Mouse (Mus musculus): ENCODE data around the gene Acvrl1. TPM values are rescaled to one million over a fixed set of nuclear protein-coding genes. Genes with fewer than 3 reads are reported as not detected.

Gene Acvrl1
- 4.2 and 5.0 TPM in 2 replicates for polyA plus RNA-seq (2014; fragmentation: Nextera tagmentation; extraction: Ambion mirVana)

GRCm38 (mm10) chr15:101128181-101129089, at the start of gene Acvrl1:
Gene Acvrl1, plus strand, starts transcription at chr15:101128522.
- Histone ChIP-seq H3K27me3 (ENCODE audit: control insufficient read depth, insufficient read depth, low read length) (peaks cover 34% of the 10 kb centered on the region), H3K4me1 (ENCODE audit: control insufficient read depth, insufficient read depth, low read length) (no peaks in the 10 kb centered on the region), H3K4me3 (ENCODE audit: low read depth, low read length) (peak within 1 kb of the TSS; percentile 14), H3K27ac (ENCODE audit: low read depth, low read length) (no peak within 1 kb of the TSS), H3K9ac (ENCODE audit: low read length) (0 out of 2 replicates have a peak within 1 kb of the TSS, but pooled peaks have one; percentile 32), H3K36me3 (ENCODE audit: control insufficient read depth, insufficient read depth, low read length) (no peaks in the 10 kb centered on the region), H3K9me3 (ENCODE audit: control insufficient read depth, low read length) (no peaks in the 10 kb centered on the region), H3K4me2 (peak within 1 kb of the TSS; percentile 34)
- WGBS, result 4% methylated on average over 46 of the region's 46 CpGs
- DNase-seq (ENCODE audit: low spot score, missing footprints), result peak; percentile 92
- no peak for ATAC-seq (ENCODE audit: low FRiP score)

DNA sequence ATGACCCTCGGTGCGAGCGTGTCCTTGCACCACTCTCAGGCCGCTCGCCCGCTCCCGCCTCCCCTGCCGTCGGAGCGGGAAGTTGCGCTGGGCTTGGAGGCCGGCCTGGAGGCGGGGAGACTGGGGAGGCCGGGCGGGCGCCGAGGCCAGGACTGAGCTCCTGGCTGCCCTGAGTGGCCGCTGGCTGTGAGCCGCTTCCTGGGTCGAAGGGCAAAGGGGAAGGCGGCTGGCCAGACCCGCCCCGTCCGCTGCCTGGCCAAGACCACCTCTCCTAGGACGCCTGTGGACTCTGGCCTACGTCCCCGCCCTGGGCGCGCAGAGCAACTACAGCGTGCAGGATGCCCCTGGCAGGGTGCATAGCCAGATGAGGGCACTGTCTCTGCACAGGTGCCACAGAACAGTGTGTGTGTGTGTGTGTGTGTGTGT, 49.6 kb upstream of the Acvrl1 start:
- no peaks in the 10 kb centered on the region for H3K36me3 ChIP-seq (ENCODE audit: control insufficient read depth, insufficient read depth, low read length)
- under 1% methylated on average over 28 of the region's 30 CpGs for WGBS
- H3K9ac ChIP-seq (ENCODE audit: low read length), result peak overlapping the region; percentile 97
- H3K4me3 ChIP-seq (ENCODE audit: low read depth, low read length), result peak overlapping the region; percentile 95
- H3K27me3 ChIP-seq (ENCODE audit: control insufficient read depth, insufficient read depth, low read length), result no peaks in the 10 kb centered on the region
- no peaks in the 10 kb centered on the region for H3K9me3 ChIP-seq (ENCODE audit: control insufficient read depth, low read length)
- H3K4me2 ChIP-seq, result peak overlapping the region; percentile 81
- peak; percentile 62 for ATAC-seq (ENCODE audit: low FRiP score)
- peaks cover 47% of the 10 kb centered on the region for H3K4me1 ChIP-seq (ENCODE audit: control insufficient read depth, insufficient read depth, low read length)
- peak; percentile 98 for DNase-seq (ENCODE audit: low spot score, missing footprints)
- peak overlapping the region; percentile 97 for H3K27ac ChIP-seq (ENCODE audit: low read depth, low read length)

DNA sequence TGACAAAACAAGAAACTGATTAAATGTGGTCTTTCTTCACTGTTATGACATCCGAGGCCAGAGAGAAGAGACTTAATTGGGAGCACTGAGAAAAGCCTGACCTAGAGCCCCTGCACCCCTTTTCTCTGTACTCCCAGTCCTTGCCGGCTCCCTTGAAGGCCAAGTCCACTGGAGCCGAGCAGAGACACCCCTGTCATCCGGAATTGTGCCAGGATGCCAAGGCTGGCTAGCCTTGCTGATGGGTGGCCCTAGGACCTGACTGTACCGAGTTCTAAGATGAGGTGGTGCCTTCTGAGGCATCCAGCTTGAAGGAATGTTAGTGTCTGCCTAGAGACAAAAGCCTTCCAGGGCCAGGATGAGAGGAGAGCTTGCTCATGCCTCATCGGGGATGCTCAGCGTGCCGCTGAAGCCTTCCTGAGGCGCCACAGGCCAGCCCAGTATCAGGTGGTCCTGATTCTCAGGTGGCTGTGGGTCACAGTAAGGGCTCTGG, 48.2 kb upstream of the Acvrl1 start:
- Histone ChIP-seq H3K27ac (ENCODE audit: low read depth, low read length) (no peak overlapping the region; the same call in 1 of the 2 replicates), H3K9ac (ENCODE audit: low read length) (no peak overlapping the region), H3K4me1 (ENCODE audit: control insufficient read depth, insufficient read depth, low read length) (peaks cover 42% of the 10 kb centered on the region), H3K27me3 (ENCODE audit: control insufficient read depth, insufficient read depth, low read length) (no peaks in the 10 kb centered on the region), H3K9me3 (ENCODE audit: control insufficient read depth, low read length) (no peaks in the 10 kb centered on the region), H3K36me3 (ENCODE audit: control insufficient read depth, insufficient read depth, low read length) (no peaks in the 10 kb centered on the region), H3K4me3 (ENCODE audit: low read depth, low read length) (no peak overlapping the region), H3K4me2 (no peak overlapping the region)
- peak; percentile 80 for DNase-seq (ENCODE audit: low spot score, missing footprints)
- ATAC-seq (ENCODE audit: low FRiP score), result no peak
- WGBS, result 77% methylated on average over 9 of the region's 9 CpGs

- no peaks in the 10 kb centered on the region for H3K36me3 ChIP-seq (ENCODE audit: control insufficient read depth, insufficient read depth, low read length)
- H3K4me3 ChIP-seq (ENCODE audit: low read depth, low read length), result no peak overlapping the region
- no peaks in the 10 kb centered on the region for H3K27me3 ChIP-seq (ENCODE audit: control insufficient read depth, insufficient read depth, low read length)
- no peak for ATAC-seq (ENCODE audit: low FRiP score)
- peak; percentile 51 for DNase-seq (ENCODE audit: low spot score, missing footprints)
- no peaks in the 10 kb centered on the region for H3K9me3 ChIP-seq (ENCODE audit: control insufficient read depth, low read length)
- no peak overlapping the region for H3K9ac ChIP-seq (ENCODE audit: low read length)
- H3K4me2 ChIP-seq, result no peak overlapping the region
- peaks cover 32% of the 10 kb centered on the region for H3K4me1 ChIP-seq (ENCODE audit: control insufficient read depth, insufficient read depth, low read length)
- no peak overlapping the region for H3K27ac ChIP-seq (ENCODE audit: low read depth, low read length)
- 82% methylated on average over 7 of the region's 7 CpGs for WGBS
Observed at GRCm38 (mm10) chr15:101081035-101081548, 47.2 kb upstream of the Acvrl1 start.

DNA sequence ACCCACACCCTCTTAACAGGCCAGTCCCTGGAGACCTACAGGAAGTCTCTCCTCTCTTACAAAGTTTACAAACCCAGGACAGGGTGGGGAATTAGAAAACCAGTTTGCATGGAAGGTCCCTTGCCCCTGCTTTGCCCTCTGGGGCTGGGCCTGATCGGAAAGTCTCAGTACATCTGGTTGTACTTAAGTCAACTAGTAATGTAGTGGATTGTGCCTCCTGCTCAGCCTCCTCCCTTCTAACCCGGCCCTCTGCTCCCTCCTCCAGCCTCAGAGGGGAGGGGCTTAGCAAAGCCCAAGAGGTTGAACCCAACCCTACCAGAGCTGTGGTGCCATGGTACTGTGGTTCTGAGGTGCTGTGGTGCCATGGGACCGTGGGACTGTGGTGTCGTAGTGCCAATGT, 46.1 kb upstream of the Acvrl1 start:
- no peaks in the 10 kb centered on the region for H3K36me3 ChIP-seq (ENCODE audit: control insufficient read depth, insufficient read depth, low read length)
- H3K4me1 ChIP-seq (ENCODE audit: control insufficient read depth, insufficient read depth, low read length), result peaks cover 25% of the 10 kb centered on the region
- H3K4me2 ChIP-seq, result no peak overlapping the region
- H3K9ac ChIP-seq (ENCODE audit: low read length), result no peak overlapping the region
- H3K27ac ChIP-seq (ENCODE audit: low read depth, low read length), result no peak overlapping the region
- no peak for ATAC-seq (ENCODE audit: low FRiP score)
- H3K9me3 ChIP-seq (ENCODE audit: control insufficient read depth, low read length), result no peaks in the 10 kb centered on the region
- no peaks in the 10 kb centered on the region for H3K27me3 ChIP-seq (ENCODE audit: control insufficient read depth, insufficient read depth, low read length)
- H3K4me3 ChIP-seq (ENCODE audit: low read depth, low read length), result no peak overlapping the region
- WGBS, result 58% methylated on average over 4 of the region's 4 CpGs
- no peak for DNase-seq (ENCODE audit: low spot score, missing footprints)

DNA sequence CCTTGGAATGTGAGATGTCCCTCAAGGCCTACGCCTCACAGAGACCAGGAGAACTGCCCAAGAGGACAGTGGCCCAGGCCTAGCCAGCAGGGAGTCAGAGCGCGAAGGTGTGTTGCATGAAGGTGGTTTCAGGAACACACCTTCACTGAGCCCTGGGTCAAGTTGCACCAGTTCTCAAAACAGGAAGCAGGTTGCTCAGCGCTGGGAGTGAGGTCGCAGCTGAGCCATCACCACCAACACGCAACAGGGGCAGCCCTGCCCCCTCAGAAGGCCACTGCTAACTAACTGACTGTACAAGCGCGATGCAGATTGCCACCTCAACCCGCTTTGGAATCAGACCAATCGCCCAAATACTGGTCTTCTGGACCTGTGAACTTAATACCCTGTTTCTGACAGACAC, 43.8 kb upstream of the Acvrl1 start:
- no peaks in the 10 kb centered on the region for H3K9me3 ChIP-seq (ENCODE audit: control insufficient read depth, low read length)
- no peak overlapping the region for H3K27ac ChIP-seq (ENCODE audit: low read depth, low read length)
- 84% methylated on average over 10 of the region's 10 CpGs for WGBS
- no peak overlapping the region for H3K4me3 ChIP-seq (ENCODE audit: low read depth, low read length)
- H3K27me3 ChIP-seq (ENCODE audit: control insufficient read depth, insufficient read depth, low read length), result no peaks in the 10 kb centered on the region
- no peaks in the 10 kb centered on the region for H3K36me3 ChIP-seq (ENCODE audit: control insufficient read depth, insufficient read depth, low read length)
- no peak overlapping the region for H3K4me2 ChIP-seq
- DNase-seq (ENCODE audit: low spot score, missing footprints) (peak; percentile 82), ATAC-seq (ENCODE audit: low FRiP score) (no peak)
- no peak overlapping the region for H3K9ac ChIP-seq (ENCODE audit: low read length)
- peaks cover 15% of the 10 kb centered on the region for H3K4me1 ChIP-seq (ENCODE audit: control insufficient read depth, insufficient read depth, low read length)

- Histone ChIP-seq H3K4me2 (no peak overlapping the region), H3K36me3 (ENCODE audit: control insufficient read depth, insufficient read depth, low read length) (no peaks in the 10 kb centered on the region), H3K4me3 (ENCODE audit: low read depth, low read length) (no peak overlapping the region), H3K9me3 (ENCODE audit: control insufficient read depth, low read length) (no peaks in the 10 kb centered on the region), H3K27ac (ENCODE audit: low read depth, low read length) (no peak overlapping the region), H3K27me3 (ENCODE audit: control insufficient read depth, insufficient read depth, low read length) (no peaks in the 10 kb centered on the region; the same call in 1 of the 2 replicates), H3K9ac (ENCODE audit: low read length) (no peak overlapping the region), H3K4me1 (ENCODE audit: control insufficient read depth, insufficient read depth, low read length) (peaks cover 3% of the 10 kb centered on the region)
- peak; percentile 68 for DNase-seq (ENCODE audit: low spot score, missing footprints)
- no peak for ATAC-seq (ENCODE audit: low FRiP score)
- WGBS, result 77% methylated on average over 9 of the region's 9 CpGs
Observed at GRCm38 (mm10) chr15:101086451-101086850, 41.9 kb upstream of the Acvrl1 start.

DNA sequence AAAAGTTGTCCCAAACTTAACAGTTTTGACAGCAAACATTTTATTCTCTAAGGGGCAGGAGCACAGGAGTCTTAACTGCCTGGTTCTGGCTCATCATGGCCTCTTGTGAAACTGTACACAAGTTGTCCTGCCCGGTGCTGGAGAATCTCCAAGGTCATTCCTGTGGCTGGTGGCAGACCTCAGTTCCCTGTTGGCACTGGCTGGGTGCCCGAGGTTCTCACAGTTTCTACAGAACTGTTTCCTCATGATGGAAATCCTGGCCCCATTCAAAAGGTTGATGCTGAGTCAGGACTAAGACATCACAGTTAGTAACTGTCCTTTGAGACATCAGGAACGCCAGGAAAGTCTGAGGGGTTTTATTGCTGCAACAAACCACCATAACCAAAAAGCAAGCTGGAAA, 41.4 kb upstream of the Acvrl1 start:
- no peaks in the 10 kb centered on the region for H3K36me3 ChIP-seq (ENCODE audit: control insufficient read depth, insufficient read depth, low read length)
- H3K9me3 ChIP-seq (ENCODE audit: control insufficient read depth, low read length), result no peaks in the 10 kb centered on the region
- H3K27me3 ChIP-seq (ENCODE audit: control insufficient read depth, insufficient read depth, low read length), result no peaks in the 10 kb centered on the region; the same call in 1 of the 2 replicates
- 83% methylated on average over 3 of the region's 3 CpGs for WGBS
- no peak overlapping the region for H3K4me3 ChIP-seq (ENCODE audit: low read depth, low read length)
- H3K4me1 ChIP-seq (ENCODE audit: control insufficient read depth, insufficient read depth, low read length), result peaks cover under 1% of the 10 kb centered on the region
- ATAC-seq (ENCODE audit: low FRiP score), result no peak
- H3K4me2 ChIP-seq, result no peak overlapping the region
- H3K27ac ChIP-seq (ENCODE audit: low read depth, low read length), result no peak overlapping the region
- DNase-seq (ENCODE audit: low spot score, missing footprints), result peak; percentile 31
- H3K9ac ChIP-seq (ENCODE audit: low read length), result no peak overlapping the region

DNA sequence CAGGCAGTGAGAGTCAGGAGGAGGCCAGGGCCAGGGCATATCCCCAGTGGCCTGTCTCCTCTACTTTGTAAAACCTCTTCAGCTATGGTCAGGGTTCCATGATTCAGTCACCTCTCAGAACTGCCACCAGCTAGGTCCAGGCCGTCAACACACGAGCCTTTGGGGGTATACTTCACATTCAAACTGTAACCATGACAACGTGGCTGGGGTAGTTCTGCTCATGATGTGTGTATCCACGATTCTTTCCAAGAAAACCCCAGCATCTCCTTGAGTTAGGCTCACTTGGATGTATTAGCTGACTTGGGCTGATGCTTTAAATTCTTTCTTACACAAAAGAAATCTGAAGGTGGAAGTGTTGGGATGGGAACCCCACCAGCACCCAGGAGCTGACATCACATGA, 40.0 kb upstream of the Acvrl1 start:
- Histone ChIP-seq H3K9me3 (ENCODE audit: control insufficient read depth, low read length) (no peaks in the 10 kb centered on the region), H3K36me3 (ENCODE audit: control insufficient read depth, insufficient read depth, low read length) (no peaks in the 10 kb centered on the region), H3K27me3 (ENCODE audit: control insufficient read depth, insufficient read depth, low read length) (no peaks in the 10 kb centered on the region; the same call in 1 of the 2 replicates), H3K4me2 (no peak overlapping the region), H3K4me1 (ENCODE audit: control insufficient read depth, insufficient read depth, low read length) (peaks cover 12% of the 10 kb centered on the region), H3K27ac (ENCODE audit: low read depth, low read length) (no peak overlapping the region), H3K4me3 (ENCODE audit: low read depth, low read length) (no peak overlapping the region), H3K9ac (ENCODE audit: low read length) (no peak overlapping the region)
- ATAC-seq (ENCODE audit: low FRiP score) (no peak), DNase-seq (ENCODE audit: low spot score, missing footprints) (peak; percentile 81)
- 46% methylated on average over 4 of the region's 4 CpGs for WGBS

Data from midbrain, embryonic 11.5 days (tissue).